Mouse (Mus musculus): ENCODE results near the gene P2ry12.

P2ry12 gene

DNA sequence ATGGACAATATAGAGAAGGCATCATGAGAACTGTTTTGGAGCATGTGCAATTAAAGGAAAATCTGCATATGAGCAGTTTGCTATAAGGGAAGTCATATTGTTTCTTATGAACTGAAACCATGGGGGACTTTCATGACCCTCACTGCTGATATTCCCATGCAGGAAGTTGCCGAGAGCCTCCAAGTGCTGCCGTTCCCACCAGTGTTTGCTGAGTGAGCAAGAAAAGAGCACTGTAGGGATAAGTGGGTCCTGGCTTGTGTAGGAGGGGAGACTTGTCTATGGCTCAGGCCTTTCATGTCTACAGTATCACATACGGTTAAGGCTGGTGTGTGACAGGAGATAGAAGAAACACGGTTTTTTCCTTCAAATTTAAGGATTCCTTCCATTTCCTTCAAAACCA is 77.0 kb downstream of the P2ry12 start:
- DNase-seq (ENCODE audit: low spot score in 2 of 2), result no peak

DNA sequence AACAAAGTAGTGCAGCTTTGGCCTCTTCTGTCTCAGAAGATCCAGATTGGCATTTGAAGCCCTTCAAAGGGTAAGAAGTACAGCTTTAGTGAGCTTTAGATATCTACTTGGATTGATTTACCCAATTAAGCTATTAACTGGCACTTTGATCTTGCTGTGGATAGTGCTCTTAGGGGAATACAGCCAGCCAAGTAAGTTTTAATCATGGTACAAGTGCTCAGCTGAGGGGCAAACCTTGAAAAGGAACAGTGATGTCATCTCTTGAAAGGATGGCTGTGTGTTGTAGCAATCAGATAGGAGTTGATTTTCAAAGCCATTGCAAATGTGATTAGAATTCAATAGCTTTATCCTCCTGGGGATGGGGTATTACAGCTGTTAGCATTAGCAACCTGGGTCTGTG is 80.5 kb downstream of the P2ry12 start:
- no peak for DNase-seq (ENCODE audit: low spot score in 2 of 2)

DNA sequence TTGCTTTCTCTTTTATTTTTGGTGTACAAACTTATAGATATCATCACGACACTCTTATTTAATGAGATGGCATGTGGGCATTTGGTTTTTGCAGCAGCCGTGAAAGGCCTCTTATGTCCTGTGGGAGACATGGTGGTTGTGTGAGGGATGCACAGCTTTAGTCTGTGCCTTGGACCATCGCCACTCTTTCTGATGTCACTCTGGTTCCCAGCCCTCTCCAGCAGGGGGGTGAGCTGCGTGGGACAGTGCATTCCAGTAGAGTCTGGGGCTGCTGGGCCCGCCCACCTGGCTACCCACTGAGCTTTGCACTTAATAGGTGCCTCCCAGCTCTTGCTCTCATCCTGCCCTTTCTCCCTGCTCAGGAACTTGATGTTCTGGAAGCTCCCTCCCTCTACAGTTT is 81.5 kb downstream of the P2ry12 start:
- DNase-seq (ENCODE audit: low spot score in 2 of 2), result no peak

- no peak for DNase-seq (ENCODE audit: low spot score in 2 of 2)
Observed at GRCm38 (mm10) chr3:59176871-59177270, 85.8 kb downstream of the P2ry12 start.

DNA sequence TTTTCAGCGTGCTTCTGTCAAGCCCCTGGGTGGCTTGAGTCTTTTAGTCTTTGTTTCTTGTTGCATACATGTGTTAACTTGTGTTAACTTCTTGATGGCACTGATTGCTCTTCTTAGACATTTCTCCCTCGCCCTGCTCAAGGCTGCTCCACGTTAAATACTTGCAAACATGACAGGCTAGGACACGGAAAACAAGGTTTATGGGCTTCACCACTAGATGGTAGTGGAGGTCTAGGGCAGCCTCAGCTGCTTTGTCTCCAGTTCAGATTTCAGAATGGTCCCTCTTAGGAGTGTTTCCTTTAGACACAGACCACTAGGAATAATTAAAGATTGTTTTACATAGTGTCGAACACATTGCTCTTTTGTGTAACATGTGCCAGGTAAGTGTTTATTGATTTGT is 87.4 kb downstream of the P2ry12 start:
- peak in 1 of 2 experiments; percentile 28 for DNase-seq (ENCODE audit: low spot score in 2 of 2)

- no peak for DNase-seq (ENCODE audit: low spot score in 2 of 2)
Observed at GRCm38 (mm10) chr3:59174426-59175154, 88.1 kb downstream of the P2ry12 start.

- DNase-seq (ENCODE audit: low spot score in 2 of 2), result no peak
Observed at GRCm38 (mm10) chr3:59169921-59170627, 92.6 kb downstream of the P2ry12 start.

DNA sequence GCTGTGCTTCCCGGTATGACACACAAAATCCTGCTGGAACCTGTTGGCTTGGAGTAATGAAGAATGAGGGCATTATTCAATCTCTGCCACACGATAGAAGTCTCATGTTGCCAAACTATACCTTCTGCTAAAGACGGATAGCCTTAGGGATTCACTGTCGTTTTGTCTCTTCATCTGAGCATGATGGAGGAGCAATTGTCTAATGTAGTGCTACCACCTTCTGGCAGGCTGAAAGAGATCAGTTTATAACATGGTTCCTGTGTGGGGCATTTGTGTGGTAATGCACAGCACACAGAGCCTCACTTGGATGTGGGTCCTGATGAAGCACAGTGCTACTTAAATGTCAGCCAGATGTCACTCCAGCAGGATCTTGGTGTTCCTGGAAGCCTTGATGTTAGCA is 93.5 kb downstream of the P2ry12 start:
- DNase-seq (ENCODE audit: low spot score in 2 of 2), result no peak

- no peak for DNase-seq (ENCODE audit: low spot score in 2 of 2)
Observed at GRCm38 (mm10) chr3:59168476-59168875, 94.2 kb downstream of the P2ry12 start.

- no peak for DNase-seq (ENCODE audit: low spot score in 2 of 2)
Observed at GRCm38 (mm10) chr3:59167417-59168054, 95.1 kb downstream of the P2ry12 start.

Measured in cerebellum, postnatal 4 days (tissue).